Mouse (Mus musculus) gastrocnemius, postnatal 4 days (tissue): ENCODE measurements around the gene Adamts9. TPM values are rescaled to one million over a fixed set of nuclear protein-coding genes. Genes with fewer than 3 reads are reported as not detected.

Source experiments
- DNase-seq, 2 experiments: peaks; one replicate each; pipeline ENCODE4 v3.0.0; 2021 to 2022; ENCODE audit warnings: low spot score in 2 of 2, mixed read lengths in 2 of 2
- total RNA-seq, 2 experiments: library from RNA; stranded (reverse); gene quantifications; 2 replicates each; pipeline ENCODE4 v1.2.3; 2021

Gene Adamts9
- total RNA-seq, 2 experiments from 2014 or later: 34.0 to 36.3 TPM

DNA sequence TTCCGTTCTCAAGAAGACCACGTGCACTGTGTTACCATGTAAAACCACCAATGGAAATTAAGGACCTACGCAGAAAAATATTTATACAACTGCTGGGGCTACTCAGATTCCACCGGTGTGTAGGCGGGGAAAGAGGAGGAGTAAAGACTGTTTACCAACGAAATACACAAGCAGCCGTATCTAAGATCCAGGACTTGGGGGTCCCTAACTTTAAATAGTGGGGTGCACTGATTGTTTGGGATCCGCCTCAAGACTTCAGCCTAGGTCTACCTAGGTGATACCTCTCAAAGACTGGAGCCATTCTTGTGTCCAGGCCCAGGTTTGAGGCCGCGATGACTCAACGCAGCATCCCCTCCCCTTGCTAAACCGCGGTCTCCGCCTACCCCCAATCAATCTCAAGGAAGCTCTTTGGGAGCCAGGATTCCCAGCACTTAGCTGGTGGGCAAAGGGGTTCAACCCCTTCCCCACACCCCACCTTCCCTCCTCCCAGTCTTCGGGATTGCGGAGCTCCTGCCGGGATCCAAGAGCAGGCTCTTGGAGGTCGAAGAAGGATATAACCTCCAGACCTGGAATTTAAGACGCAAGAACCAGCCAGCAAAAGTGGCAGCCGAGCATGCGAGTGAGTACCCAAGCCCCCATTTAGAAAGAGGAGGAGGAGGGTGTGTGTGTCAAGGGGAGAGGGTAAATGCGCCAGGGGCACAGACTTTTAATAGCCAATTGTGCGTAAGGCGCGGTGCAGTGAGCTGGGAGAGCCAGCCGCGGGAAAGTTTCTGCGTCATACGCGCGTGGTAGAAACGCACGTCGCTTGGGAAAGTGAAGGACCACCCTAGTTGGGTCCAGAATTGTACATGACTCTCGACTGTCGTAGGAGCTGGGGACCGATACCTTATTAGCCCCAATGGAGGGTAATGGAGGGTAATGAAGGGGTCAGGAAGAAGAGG is 2.8 kb downstream of the Adamts9 start:
- DNase-seq: peak in 1 of 2 experiments; percentile 22

DNA sequence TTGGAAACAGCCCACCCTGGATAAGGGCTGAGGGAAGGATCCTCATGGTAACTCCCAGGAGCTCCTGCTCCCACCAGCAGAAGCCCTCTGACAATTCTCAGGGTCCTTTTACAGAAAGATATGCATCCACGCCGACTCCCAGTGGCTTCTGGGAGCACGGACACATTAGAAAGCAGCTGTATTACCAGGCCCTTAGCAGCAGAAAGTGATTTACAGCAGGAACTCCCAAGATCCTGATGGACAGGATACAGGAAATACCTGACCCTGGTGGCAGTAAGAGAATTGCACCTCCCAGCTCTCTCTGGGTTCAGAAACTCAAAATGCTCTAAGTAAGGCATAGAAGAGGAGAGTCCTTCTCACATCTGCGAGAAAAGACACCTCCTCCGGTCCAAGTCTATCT is 15.0 kb downstream of the Adamts9 start:
- no peak for DNase-seq

DNA sequence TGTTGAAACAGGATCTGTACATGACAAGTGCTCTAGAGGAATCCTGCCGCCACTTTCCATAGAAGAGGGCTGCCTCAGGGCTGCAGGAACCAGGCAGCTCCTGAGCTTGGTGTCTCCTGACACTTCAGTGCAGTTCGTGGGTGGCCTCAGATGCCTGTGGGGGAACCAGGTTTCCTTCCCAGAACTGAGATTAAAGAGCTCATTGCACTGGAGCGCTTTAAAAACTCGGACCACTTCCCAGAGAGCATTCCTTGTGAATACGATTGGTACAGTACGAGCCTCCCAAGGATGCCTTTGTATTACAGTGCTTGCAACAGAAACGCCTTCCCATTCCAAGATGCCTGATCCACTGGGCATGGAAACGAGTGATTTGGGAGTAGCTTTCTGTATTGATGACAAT is 18.8 kb downstream of the Adamts9 start:
- no peak for DNase-seq

DNA sequence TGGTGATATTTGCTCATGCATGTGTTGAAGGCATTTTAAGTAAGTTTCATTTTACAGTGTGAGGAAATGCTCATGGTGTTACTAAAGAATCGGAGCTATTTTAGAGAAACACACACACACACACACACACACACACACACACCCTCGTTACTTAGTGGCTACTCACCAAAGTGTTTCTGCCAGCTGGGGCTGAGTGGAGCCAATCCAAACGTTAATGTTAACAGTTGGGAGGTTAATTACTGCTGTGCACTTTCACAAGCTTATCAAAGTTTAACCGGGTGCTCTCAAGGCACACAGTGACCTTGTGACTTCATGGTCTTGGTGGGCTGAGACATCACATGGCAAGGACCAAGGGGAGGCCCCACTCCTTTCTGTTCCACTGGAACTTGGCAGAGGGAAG is 21.4 kb downstream of the Adamts9 start:
- DNase-seq: no peak

DNA sequence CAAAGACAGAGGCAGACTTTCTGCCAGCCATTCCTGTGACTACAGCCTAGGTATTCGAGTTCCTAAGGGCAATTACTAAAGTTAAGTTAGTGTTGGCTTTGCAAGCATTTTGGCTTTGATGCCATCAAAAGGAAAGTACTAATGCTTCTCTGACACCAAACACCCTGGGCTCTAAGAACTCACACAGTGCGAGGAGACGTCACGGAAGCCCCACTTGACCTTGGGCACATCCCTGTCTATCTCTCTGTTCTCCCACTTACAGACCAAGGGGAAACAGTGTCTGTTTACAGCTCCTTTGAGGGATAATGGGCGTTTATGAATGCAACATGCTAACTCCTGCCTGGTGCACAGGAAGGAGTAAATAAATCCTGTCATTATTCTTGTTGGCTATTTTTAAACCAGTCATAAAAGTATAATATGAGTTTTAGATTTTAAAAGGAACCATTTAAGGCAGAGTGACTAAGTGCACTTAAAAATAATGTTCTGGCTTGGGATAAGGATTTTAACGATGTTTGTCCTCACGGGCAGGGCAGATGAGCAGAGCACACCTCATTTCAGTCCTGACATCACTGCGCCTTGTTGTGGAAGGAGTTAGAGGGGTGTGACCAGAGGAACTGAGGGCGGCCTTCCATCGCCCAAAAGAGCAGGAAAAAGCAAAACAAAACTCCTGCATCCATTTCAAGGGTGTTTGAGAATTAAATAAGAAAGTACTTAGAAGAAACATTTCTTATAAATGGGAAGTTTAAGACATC is 22.2 kb downstream of the Adamts9 start:
- no peak for DNase-seq

DNA sequence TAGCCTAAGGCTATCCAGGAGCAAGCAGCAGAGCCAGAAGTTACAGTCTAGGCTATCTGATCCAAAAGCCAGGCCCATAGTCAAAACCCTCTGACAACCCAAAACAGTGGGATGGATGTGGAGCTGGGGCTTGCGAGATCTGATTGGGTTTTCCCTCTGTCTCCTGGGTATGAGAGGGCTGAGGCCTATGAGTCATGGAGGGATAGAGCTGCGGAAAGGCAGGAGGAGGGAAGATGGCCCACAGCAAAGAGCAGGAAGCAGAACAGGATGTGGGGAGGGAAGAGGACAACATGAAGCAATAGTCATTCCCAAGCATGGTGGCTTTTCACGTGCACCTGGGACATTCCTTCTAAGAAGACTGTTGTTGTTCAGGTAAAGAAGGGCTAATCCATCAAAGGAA is 32.7 kb downstream of the Adamts9 start:
- DNase-seq: no peak

DNA sequence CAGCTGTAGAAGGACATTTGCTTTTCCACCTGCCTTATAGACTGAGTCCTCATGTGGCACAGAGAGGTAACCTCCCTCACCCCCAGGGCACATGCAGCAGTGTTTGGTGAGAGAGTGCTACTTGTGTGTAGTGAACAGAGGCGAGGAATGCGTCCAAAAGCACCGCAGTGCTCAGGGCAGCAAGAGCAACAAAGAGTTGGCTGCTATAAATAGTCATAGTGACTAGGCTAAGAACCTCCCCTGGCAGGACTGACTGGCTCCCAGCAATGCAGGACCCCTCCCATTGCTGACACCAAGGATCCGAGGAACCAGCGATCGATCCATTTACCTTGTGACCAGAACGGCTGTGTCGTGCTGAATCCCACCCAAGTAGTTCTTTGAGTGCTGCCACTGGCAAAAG is 33.9 kb downstream of the Adamts9 start:
- DNase-seq: no peak

DNA sequence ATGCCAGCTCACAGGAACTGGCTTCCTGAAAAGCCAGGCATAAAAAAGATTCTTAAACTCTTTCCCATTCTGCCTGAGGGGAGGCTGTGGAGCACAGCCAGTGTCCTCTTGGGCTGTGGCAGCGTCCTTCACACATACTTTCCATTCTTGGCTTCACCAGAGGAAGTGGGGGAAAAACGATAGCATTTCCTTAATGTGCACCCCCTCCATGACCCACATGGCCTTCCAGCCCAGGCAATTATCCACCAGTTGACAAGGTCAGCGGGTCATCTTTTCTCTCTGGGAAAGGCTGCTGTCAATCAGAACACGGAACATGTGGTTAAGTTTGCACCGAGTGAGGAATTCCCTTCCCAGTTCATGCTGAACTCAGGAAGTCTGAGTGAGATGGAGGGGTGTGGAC is 37.4 kb downstream of the Adamts9 start:
- DNase-seq: peak in 1 of 2 experiments; percentile 21

DNA sequence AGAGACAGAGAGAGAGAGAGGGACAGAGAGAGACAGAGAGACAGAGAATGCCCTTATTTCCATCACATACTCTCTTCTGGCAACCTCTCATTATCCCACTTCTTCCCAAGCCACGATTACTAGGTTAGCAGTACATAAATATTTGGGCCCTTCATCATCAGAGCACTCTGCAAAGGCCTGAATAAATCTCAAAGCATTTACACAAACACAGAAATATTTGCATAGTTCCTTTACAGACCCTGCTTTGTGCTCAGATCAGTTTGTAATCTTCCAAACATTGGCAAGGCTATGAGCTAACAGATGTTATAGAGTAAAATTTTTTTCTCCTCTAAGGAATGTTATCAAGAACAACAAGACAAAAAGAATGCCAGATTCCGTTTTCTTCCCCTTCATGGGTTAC is 38.8 kb downstream of the Adamts9 start:
- no peak for DNase-seq

DNA sequence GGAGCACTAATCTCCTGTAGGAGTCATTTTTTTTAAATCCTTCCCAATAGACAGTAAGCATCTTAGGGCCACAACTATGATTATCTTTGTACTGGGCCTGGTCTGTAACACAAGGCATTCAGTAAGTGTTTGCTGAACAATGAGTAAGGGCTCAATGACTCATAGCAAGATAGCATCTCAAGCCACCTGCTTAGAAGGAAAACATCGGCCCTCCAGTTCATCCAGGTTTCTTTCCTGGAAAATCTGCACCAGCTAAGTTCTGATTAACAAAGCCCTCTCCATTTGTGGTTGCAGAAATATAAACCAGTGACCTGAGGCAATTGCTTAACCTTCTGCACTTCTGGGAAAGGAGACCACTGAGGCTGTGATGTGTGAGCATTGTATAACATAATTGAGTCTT is 39.3 kb downstream of the Adamts9 start:
- no peak for DNase-seq

DNA sequence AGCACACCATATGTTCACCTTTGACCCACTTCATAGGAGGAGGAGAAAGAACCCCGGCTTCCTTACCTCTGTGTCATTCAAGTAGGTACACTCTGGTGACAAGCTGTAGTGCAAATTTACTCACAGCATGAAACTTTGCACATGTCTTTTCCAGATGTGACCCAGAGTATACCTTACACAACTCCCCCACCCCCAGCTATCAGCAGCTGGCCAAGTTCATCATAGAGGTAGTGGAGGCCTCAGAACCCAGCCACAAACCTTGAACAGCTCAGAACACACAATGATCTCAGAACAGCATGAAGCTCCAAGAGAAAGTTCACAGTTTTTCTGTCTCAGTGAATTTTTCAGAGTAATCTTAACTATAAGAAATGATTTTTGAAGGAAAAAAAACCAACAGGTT is 51.8 kb downstream of the Adamts9 start:
- no peak for DNase-seq

DNA sequence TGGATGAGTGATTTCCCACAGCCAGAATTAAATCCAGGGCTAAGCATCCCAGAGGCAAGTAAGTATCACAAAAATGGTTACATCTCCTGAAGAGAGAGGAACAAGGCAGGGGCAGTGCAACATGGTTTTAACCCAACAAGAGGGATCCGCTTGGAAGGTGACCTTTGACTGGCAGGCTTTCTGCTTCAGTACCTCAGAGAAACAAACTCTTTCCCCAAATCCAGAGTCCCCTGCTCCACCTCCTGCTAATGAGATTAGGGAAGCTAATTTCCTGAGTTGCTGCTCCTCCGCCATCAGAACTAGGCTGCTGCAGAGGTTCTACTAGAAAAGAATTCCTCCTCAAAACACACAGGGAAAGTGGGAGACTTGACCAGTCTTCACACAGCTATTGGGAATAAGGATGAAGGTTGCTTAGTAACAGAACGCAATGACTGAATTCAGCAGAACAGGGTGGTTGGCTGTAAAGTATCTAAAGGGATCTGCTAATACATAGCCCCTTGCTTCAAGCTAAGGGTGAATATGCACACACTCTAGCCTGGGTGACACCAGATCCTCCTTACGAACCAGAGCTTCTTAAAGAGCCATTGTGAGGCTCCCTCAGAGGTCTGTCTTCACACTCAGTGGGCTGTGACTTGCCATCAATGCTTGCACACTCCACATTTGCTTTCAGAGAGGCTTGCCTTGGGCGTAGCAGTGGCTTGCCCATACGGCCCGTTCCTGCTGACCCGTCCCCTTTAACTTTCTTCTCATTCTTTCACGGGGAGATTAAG is 60.0 kb downstream of the Adamts9 start:
- no peak for DNase-seq

DNA sequence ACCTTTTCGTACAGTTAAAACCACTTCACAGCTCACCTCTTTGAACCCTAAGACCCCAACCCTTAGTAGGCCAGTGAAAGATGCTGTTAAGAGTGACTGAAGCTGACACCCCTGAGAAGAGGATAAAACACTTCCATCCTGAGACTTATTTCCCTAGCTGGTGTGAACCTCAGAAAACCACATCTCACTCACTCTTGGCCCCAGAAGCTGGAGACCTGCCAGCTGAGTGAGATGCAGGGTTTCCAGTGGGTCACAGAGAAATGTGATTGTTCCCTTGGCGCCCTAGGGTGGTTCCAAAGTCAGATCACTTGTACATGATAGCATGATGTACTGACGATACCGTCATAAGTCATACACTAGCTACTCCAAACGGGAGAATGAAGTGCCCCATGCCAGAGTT is 60.8 kb downstream of the Adamts9 start:
- no peak for DNase-seq

DNA sequence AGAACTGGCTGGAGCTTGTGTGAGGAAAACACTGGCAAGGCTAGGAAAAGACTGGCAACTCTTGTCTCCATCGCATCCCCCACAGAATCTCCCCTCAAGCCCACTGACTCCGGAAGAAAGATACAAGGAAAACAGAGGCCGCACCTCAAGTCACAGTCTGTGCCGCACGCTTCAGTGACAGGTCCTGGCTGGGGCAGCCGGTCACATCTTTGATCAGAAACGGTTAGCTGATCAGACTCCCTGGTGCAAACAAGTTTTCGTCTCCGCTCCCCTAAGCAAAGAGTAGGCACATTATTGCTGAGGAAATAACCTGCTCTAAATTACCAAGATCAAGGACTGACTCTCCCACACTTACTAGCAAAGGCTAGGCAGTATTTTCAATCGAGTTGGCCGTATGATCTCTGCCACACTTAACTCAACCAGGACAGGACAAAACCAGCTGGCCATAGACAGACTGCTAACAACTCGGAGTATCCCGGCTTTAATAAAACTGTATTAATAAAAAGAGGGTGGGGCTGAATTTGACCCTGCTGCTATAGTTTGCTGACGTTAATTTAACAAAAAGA is 63.5 kb downstream of the Adamts9 start:
- DNase-seq: no peak

DNA sequence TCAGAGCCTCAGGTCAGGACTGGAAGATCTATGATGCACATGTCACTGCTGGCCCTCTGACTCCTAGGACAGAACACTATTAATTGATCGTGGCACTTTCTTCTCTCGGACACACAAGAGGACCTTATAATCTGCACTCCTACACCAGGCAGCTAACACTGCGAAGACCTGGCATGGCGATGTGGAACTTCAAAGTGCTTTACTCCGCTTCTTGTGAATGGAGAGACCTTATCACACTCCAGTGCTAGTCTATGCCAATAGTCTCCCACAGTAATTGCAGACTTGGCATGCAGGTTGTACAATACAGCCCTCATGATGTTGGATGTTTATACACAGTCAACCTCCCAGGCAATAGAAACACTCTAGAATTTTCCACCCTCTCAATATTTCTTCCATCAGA is 64.5 kb downstream of the Adamts9 start:
- no peak for DNase-seq

DNA sequence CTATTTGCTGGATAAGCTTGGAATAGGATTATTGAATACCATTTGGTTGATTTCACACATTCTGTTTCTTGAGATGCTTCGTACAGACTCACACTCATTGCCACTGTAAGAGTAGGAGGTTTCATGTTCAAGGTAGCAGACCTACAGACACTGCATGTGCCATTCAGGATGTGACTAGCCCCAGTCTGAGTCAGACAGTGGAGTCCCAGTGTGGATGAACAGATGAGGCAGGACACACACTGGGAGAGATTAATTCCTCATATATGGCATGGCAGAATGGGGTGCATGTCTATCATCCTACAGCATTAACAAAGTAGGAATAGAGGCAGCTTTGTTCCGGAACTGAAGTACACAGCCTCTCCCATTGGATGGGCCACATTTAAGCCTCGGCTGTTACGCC is 66.1 kb downstream of the Adamts9 start:
- DNase-seq: no peak

DNA sequence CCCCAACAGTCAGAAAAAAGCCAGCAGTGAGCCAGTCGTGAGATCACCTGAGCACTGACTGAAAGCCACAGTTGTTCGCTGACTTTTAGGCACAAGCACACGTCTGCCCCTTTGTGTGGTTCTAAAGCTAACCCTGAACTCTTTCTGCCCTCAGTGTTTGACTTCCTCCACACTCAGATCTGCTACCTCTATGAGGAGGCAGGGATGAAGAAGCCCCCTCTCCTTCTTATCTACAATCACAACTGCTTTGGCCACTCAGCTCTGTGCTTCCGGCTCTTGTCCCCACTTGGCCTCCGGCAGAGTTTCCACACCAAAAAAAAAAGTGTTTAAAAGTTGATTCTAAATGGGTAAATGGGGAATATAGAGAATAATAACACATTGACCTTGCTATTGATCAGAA is 67.2 kb downstream of the Adamts9 start:
- no peak for DNase-seq

DNA sequence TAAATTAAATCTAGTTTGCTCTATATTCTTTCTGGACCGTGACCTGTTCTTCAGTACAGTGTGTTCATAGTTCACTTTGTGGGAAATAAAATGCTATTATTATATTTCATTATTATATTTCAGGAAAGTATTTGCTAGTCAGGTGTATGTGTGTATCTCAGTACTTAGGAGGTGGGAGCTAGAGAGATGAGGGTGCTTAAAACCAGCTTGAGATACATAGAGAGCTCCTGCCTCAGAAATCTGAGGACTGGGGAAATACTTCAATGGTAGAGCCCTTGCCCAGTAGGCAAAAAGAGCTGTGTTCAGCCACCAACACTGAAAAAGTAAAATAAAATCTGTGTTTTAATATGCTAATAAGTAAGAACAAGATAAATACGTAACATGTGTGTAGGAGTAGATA is 68.0 kb downstream of the Adamts9 start:
- no peak for DNase-seq

DNA sequence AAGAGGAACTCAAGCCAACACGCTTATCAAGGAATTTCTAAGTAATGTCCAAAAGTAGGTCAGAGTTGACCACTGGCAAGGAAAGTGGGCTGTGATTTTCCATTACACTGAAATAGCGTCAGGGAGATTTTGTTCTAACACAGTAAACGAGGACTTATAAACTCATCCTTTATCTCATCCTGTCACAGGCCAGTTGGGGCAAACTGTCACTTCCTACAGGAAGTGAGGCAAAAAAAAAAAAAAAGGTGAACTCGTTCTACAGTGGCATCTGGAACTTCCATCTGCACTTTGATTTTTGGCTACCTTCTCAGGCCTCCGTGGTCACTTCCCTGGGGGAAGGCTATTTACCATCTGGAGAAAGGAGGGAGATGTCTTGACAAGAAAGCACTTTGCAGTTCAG is 68.4 kb downstream of the Adamts9 start:
- no peak for DNase-seq

DNA sequence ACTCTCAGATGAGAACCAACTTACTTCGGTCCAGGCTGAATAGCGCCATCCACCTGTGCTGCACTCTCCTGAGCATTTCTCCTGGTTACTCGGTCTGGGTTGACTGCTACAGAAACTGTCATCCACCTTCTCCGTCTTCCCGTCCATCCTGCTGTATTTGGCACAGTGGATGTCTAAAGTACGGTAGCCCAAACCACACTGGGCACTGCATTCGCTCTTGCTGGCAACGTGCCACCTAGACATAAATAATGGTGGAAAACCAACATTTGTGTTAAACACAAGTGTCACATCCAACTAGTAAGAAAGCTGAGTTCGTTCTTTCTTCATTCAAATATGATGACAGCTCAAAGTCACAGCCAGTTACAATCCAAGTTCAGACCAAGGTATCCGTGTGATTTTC is 70.5 kb downstream of the Adamts9 start:
- no peak for DNase-seq

DNA sequence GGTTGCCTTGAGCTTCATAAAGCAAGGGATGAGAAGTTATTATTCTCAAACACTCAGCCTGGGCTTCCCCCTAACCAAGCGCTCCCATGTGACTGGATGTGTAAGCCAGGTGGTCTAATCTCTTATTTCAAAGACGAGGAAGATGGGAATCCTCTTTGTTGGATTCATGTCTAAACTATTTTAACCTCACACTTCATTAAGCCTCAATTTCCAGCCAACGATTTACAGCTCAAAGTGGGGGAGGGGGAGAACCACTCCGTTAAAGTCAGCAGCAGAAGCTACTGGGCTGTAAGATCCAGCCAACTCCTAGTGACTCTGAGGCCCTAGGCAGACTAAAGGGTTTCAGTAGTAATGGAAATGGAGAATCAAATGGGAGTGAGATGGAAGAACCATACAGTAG is 71.5 kb downstream of the Adamts9 start:
- no peak for DNase-seq
